Mouse (Mus musculus) G1E (cell line): ENCODE results near the gene Fhit. TPM values are rescaled to one million over a fixed set of nuclear protein-coding genes. Genes with fewer than 3 reads are reported as not detected.

Experiments
- ATAC-seq: 2 replicates; pipeline ENCODE4 v1.8.0; 2016; ENCODE audit warnings: mild to moderate bottlenecking; ENCODE audit not compliant: insufficient number of reproducible peaks, poor library complexity, low FRiP score, severe bottlenecking; ENCODE audit errors: extremely low read depth
- DNase-seq: peaks from one replicate; pipeline ENCODE4 v3.0.0; 2012; ENCODE audit warnings: low spot score
- H3K27me3 ChIP-seq: 2 replicates; pipeline ENCODE4 v1.6.1; 2012; ENCODE audit warnings: mild to moderate bottlenecking, low read length, inconsistent platforms; ENCODE audit not compliant: insufficient read depth
- H3K36me3 ChIP-seq: replicated peaks from 2 replicates; pipeline ENCODE3; 2012; ENCODE audit warnings: mild to moderate bottlenecking, inconsistent platforms
- H3K4me1 ChIP-seq: 2 replicates; pipeline ENCODE4 v1.6.1; 2012; ENCODE audit warnings: low read depth, low read length, inconsistent platforms, mixed read lengths; ENCODE audit not compliant: insufficient read depth
- H3K4me3 ChIP-seq: 2 replicates; pipeline ENCODE4 v1.5.1; 2012; ENCODE audit warnings: low read depth, mild to moderate bottlenecking, inconsistent platforms, low read length, moderate library complexity, mixed read lengths
- H3K9me3 ChIP-seq: replicated peaks from 2 replicates; pipeline ENCODE4 v1.6.1; 2012; ENCODE audit warnings: inconsistent platforms
- CTCF ChIP-seq: IDR thresholded peaks from 2 replicates; pipeline ENCODE4 v1.5.1; 2012; ENCODE audit warnings: low read depth, low read length, inconsistent platforms, mixed read lengths
- GATA1 ChIP-seq: IDR thresholded peaks from 2 replicates; pipeline ENCODE4 v1.6.1; 2012; ENCODE audit warnings: borderline replicate concordance, low read length, inconsistent platforms, mixed read lengths
- GATA2 ChIP-seq: IDR thresholded peaks from 2 replicates; pipeline ENCODE4 v1.6.1; 2012; ENCODE audit warnings: low read depth, low read length, inconsistent platforms, borderline replicate concordance
- POLR2AphosphoS5 ChIP-seq: IDR thresholded peaks from 2 replicates; pipeline ENCODE4 v1.6.1; 2012; ENCODE audit warnings: low read depth, low read length, inconsistent platforms; ENCODE audit not compliant: insufficient replicate concordance
- TAL1 ChIP-seq: conservative IDR thresholded peaks from 2 replicates; pipeline ENCODE4 v1.6.1; 2012; ENCODE audit warnings: low read depth, low read length, inconsistent platforms, mixed read lengths
- polyA plus RNA-seq: library from polyadenylated mRNA; stranded (reverse); fragments of >175 nt; gene quantifications from 2 replicates; pipeline ENCODE4 v1.2.3, GENCODE M21; 2012
- total RNA-seq, 2 experiments: library from RNA; stranded (forward) in 1 of 2; stranded (reverse) in 1 of 2; fragments of 200-1000 nt in 1 of 2; fragments of >200 nt in 1 of 2; fragmentation: Nextera tagmentation in 1 of 2; gene quantifications; 2 replicates each; pipeline ENCODE4 v1.2.3; 2014 to 2017

Gene Fhit
- total and polyA plus RNA-seq, 3 experiments = not detected

DNA sequence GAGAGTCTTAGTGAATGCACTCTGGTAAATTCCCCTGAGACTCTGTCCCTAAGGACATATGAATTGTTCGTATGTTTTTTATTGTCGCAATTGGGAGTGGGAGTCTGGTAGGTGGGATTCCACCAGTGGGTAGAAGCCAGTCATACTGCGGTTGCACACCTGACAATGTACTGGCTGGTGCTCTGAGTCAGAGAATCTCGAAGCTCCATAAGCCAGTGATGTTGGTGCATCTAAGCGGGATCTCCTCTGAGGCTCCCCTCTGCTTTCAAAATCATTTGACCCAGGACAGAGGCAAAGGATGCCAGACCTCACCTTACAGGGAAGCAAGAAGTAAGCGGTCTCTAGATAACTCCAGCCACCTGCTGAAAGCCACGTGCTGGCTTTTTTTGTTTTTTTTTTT, 1518.1 kb downstream of the Fhit start:
- H3K9me3 ChIP-seq = no peaks in the 10 kb centered on the region
- ATAC-seq (no peak), DNase-seq (no peak)
- no peaks in the 10 kb centered on the region for H3K27me3 ChIP-seq
- no peak overlapping the region for H3K4me3 ChIP-seq
- no peaks in the 10 kb centered on the region for H3K36me3 ChIP-seq
- TF ChIP-seq TAL1 (no peak), POLR2AphosphoS5 (no peak), GATA1 (no peak), CTCF (no peak), GATA2 (no peak)
- H3K4me1 ChIP-seq = no peaks in the 10 kb centered on the region

DNA sequence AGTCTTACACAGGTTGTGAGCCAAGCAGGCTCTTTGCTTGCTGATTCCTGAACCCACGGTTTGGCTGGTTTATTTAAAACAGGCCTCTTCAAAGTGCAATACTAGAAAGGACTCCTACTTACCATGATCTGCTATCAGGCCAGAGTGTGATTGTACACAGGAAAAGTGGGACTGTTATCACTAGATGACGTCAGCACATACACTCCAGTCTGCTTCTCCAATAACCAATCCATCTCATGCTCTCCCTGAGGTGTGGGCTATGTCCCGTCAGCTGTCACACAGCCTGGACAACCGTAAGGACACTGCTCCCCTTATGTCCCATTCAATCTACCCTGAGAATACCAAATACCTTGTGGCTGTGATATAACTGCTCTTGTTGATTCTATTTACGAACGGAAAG, 1519.2 kb downstream of the Fhit start:
- H3K36me3 ChIP-seq = no peaks in the 10 kb centered on the region
- no peak for DNase-seq
- H3K4me3 ChIP-seq = no peak overlapping the region
- H3K9me3 ChIP-seq = no peaks in the 10 kb centered on the region
- no peaks in the 10 kb centered on the region for H3K27me3 ChIP-seq
- H3K4me1 ChIP-seq = no peaks in the 10 kb centered on the region
- ATAC-seq = no peak
- TF ChIP-seq GATA2 (no peak), GATA1 (no peak), POLR2AphosphoS5 (no peak), CTCF (no peak), TAL1 (no peak)

DNA sequence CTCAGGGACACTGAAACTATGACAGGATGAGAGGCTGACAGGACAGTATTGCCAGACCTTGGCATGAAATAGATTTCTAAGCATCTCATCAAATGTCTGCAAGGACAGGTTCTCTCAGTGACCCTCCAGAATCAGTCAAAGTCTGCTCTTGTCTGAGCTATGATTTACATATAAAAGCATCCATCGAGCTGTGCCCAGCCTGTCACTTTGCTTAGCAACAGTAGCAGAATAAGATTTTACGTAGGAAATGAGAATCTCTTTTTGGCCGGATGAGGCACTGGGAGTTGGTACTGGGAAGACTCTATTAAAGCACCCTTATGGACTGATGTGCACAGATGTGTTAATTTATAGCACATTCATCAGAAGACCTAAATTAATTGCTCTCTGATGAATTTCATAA, 1519.8 kb downstream of the Fhit start:
- Histone ChIP-seq H3K9me3 (no peaks in the 10 kb centered on the region), H3K4me1 (no peaks in the 10 kb centered on the region), H3K4me3 (no peak overlapping the region), H3K27me3 (no peaks in the 10 kb centered on the region), H3K36me3 (no peaks in the 10 kb centered on the region)
- no peak for DNase-seq
- TF ChIP-seq GATA1 (no peak), GATA2 (no peak), CTCF (no peak), TAL1 (no peak), POLR2AphosphoS5 (no peak)
- ATAC-seq = no peak

DNA sequence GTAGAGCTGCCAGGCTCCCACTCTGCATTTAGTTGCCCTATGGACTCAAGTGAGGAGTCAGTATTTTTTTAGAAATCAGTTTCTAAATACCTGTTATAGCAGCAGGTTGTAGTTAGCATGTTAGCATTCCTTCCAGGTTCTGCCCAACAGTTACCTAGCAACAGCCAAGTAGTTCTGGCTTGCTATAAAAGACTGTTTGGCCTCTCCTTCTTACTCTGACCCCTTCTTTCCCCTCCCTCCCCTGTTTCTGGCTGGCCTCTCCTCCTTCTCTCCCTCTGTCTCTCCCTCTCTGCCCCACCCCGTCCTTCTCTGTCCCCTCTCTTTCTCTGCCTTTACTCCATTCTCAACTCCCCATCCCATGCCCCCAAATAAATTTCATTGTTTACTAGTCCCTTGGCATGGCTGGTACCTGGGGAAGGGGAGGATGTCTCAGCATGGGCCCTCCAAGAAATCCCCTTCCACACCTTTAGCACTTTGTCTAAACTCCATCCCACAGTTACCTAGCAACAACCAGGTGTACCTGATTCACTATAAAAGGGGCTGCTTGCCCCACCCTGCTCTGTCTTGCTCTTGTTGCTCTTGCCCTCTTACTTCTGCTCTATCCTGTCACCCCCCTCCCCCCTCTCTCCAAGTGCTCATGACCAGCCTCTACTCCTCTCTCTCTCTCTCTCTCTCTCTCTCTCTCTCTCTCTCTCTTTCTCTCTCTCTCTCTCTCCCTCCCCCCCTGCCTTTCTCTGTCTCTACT, 1527.4 kb downstream of the Fhit start:
- TF ChIP-seq GATA2 = no peak
- no peak for TF ChIP-seq POLR2AphosphoS5
- TF ChIP-seq GATA1 = no peak
- TF ChIP-seq TAL1 = no peak
- no peak for TF ChIP-seq CTCF
- H3K9me3 ChIP-seq = no peaks in the 10 kb centered on the region
- no peak overlapping the region for H3K4me3 ChIP-seq
- no peaks in the 10 kb centered on the region for H3K36me3 ChIP-seq
- H3K27me3 ChIP-seq = no peaks in the 10 kb centered on the region
- DNase-seq = no peak
- no peak for ATAC-seq
- no peaks in the 10 kb centered on the region for H3K4me1 ChIP-seq

- no peak for TF ChIP-seq GATA2
- TF ChIP-seq TAL1 = no peak
These were observed 1529.3 kb downstream of the Fhit start for GRCm38 (mm10) chr14:9632537-9632936.

GRCm38 (mm10) chr14:9623219-9624043, 1538.4 kb downstream of the Fhit start:
- H3K36me3 ChIP-seq = no peaks in the 10 kb centered on the region
- H3K4me1 ChIP-seq = no peaks in the 10 kb centered on the region
- no peak for TF ChIP-seq POLR2AphosphoS5
- no peak for TF ChIP-seq GATA1
- no peak for TF ChIP-seq TAL1
- no peak for TF ChIP-seq GATA2
- TF ChIP-seq CTCF = no peak
- no peak overlapping the region for H3K4me3 ChIP-seq
- no peak for DNase-seq
- H3K27me3 ChIP-seq = no peaks in the 10 kb centered on the region
- H3K9me3 ChIP-seq = no peaks in the 10 kb centered on the region
- no peak for ATAC-seq

More at GRCm38 (mm10) chr14:9632537-9632936, 1529.3 kb downstream of the Fhit start:
- Histone ChIP-seq H3K9me3 (no peaks in the 10 kb centered on the region), H3K4me1 (no peaks in the 10 kb centered on the region), H3K4me3 (no peak overlapping the region), H3K27me3 (no peaks in the 10 kb centered on the region), H3K36me3 (no peaks in the 10 kb centered on the region)
- ATAC-seq (no peak), DNase-seq (no peak)

GRCm38 (mm10) chr14:9620902-9621540, 1540.8 kb downstream of the Fhit start:
- ATAC-seq (no peak), DNase-seq (no peak)
- Histone ChIP-seq H3K4me3 (no peak overlapping the region), H3K36me3 (no peaks in the 10 kb centered on the region), H3K4me1 (no peaks in the 10 kb centered on the region), H3K27me3 (no peaks in the 10 kb centered on the region), H3K9me3 (no peaks in the 10 kb centered on the region)
- TF ChIP-seq POLR2AphosphoS5 = no peak
- no peak for TF ChIP-seq GATA1
- no peak for TF ChIP-seq CTCF
- no peak for TF ChIP-seq GATA2
- TF ChIP-seq TAL1 = no peak
